Comparison of ENCODE assay signal across 18 mouse cellular contexts in genomic region chr12:105092730-105093440, GRCm38 (mm10). TPM values are rescaled to one million over a fixed set of nuclear protein-coding genes. Genes with fewer than 3 reads are reported as not detected.
A peak's percentile ranks its signal among the peaks of the same experiment; 100 is the strongest.
DNase-seq lines count a peak whose midpoint lies in the region; ATAC-seq lines count a peak whose summit lies in the region.
"Had no signal": no experiment of that assay in that cellular context is flagged by ENCODE, and none has a peak within 500 bp of the region (broad histone marks: within the 10 kb centered on the region; RNA-seq: fewer than 3 reads in every experiment).

No protein-coding gene starts in this region.

- ATAC-seq in forebrain, embryonic 16.5 days, result peak; percentile 59
- ATAC-seq in midbrain, embryonic 12.5 days (ENCODE audit: low FRiP score, low read depth), result 0 out of 2 replicates have a peak, but pooled peaks have one; percentile 3
- ATAC-seq in megakaryocyte progenitor cell, adult 5-6 weeks (replicated peaks; ENCODE audit: poor library complexity), result no peak

- 38% methylated on average over 9 of the region's 9 CpGs for WGBS in forebrain, embryonic 16.5 days
- 61% methylated on average over 9 of the region's 9 CpGs for WGBS in midbrain, embryonic 12.5 days

- H3K27me3 ChIP-seq in forebrain, embryonic 16.5 days (replicated peaks; ENCODE audit: control insufficient read depth, insufficient read depth, low read length), result no peaks in the 10 kb centered on the region
- H3K27me3 ChIP-seq in midbrain, embryonic 12.5 days, result peaks cover 9% of the 10 kb centered on the region; the same call in 1 of the 2 replicates

- no peaks in the 10 kb centered on the region for H3K36me3 ChIP-seq in forebrain, embryonic 16.5 days (ENCODE audit: control insufficient read depth, insufficient read depth)
- H3K36me3 ChIP-seq in midbrain, embryonic 12.5 days, result no peaks in the 10 kb centered on the region

- no peaks in the 10 kb centered on the region for H3K9me3 ChIP-seq in forebrain, embryonic 16.5 days (ENCODE audit: control insufficient read depth, low read length)
- H3K9me3 ChIP-seq in midbrain, embryonic 12.5 days, result no peaks in the 10 kb centered on the region

- H3K9ac ChIP-seq in forebrain, embryonic 16.5 days (replicated peaks; ENCODE audit: low read depth, low read length), result no peak overlapping the region
- no peak overlapping the region for H3K9ac ChIP-seq in midbrain, embryonic 12.5 days (replicated peaks)

- no peak overlapping the region for H3K4me3 ChIP-seq in forebrain, embryonic 16.5 days (replicated peaks; ENCODE audit: low read length)
- no peak overlapping the region for H3K4me3 ChIP-seq in midbrain, embryonic 12.5 days
- H3K4me3 ChIP-seq: erythroblast, embryonic 14.5 days; megakaryocyte, embryonic 14.5 days had no signal

- peak; percentile 22 for DNase-seq in embryo, embryonic 10.5 days (ENCODE audit: low spot score)
- no peak for DNase-seq in embryo, embryonic 10 days (ENCODE audit: low spot score)
- peak; percentile 49 for DNase-seq in R1 (ENCODE audit: low read depth, low spot score)
- DNase-seq in thymus, postnatal 36 days, result no peak
- no peak for DNase-seq in retina, embryonic 14.5 days (ENCODE audit: low spot score)
- DNase-seq: heart, postnatal 10 days had no signal

- no peak overlapping the region for H3K4me2 ChIP-seq in forebrain, embryonic 16.5 days (ENCODE audit: low read length)
- H3K4me2 ChIP-seq in midbrain, embryonic 12.5 days (replicated peaks), result no peak overlapping the region

- H3K27ac ChIP-seq in forebrain, embryonic 16.5 days (ENCODE audit: low read length), result peak overlapping the region; percentile 42
- peak overlapping the region; percentile 36; the same call in 1 of the 2 replicates for H3K27ac ChIP-seq in midbrain, embryonic 12.5 days (replicated peaks)

- peaks cover 14% of the 10 kb centered on the region for H3K4me1 ChIP-seq in forebrain, embryonic 16.5 days (replicated peaks; ENCODE audit: control insufficient read depth, insufficient read depth, low read length)
- H3K4me1 ChIP-seq in midbrain, embryonic 12.5 days, result peaks cover 18% of the 10 kb centered on the region
- H3K4me1 ChIP-seq: megakaryocyte, embryonic 14.5 days had no signal

RNA-seq across cellular contexts. Expression of gene Tcl1b2, which starts 52.9 kb away (rescaled TPM):
- not detected in 2 replicates for polyA plus RNA-seq in forebrain, embryonic 16.5 days (2015; fragmentation: Nextera tagmentation; extraction: Ambion mirVana)
- polyA plus RNA-seq in midbrain, embryonic 12.5 days (2016; fragmentation: Nextera tagmentation; extraction: Ambion mirVana), result not detected in 2 replicates
- total RNA-seq in megakaryocyte progenitor cell, adult 5-6 weeks (2015), result not detected in 2 replicates
- total RNA-seq in megakaryocyte progenitor cell, adult 5-6 weeks (2017), result not detected in 2 replicates
- total RNA-seq: adrenal gland, adult 18-20 months; heart, postnatal 10 days; layer of hippocampus, postnatal 14 days; liver, adult 2 months; MEL had no signal
- polyA plus RNA-seq: erythroblast, embryonic 14.5 days; gonadal fat pad, adult 2 months; kidney, embryonic 14.5 days; liver, adult 2 months; spleen, adult 2 months had no signal

Comparison
In these comparisons a context has a peak if more than half of its experiments do, and no peak if none do; other contexts are left out.
1. DNase-seq: peak in embryo, embryonic 10.5 days (single experiment) and R1 (single experiment); none in embryo, embryonic 10 days (single experiment), thymus, postnatal 36 days (0 of 2) and retina, embryonic 14.5 days (single experiment).